Mouse (Mus musculus): ENCODE measurements around the gene Rbm28.

DNA sequence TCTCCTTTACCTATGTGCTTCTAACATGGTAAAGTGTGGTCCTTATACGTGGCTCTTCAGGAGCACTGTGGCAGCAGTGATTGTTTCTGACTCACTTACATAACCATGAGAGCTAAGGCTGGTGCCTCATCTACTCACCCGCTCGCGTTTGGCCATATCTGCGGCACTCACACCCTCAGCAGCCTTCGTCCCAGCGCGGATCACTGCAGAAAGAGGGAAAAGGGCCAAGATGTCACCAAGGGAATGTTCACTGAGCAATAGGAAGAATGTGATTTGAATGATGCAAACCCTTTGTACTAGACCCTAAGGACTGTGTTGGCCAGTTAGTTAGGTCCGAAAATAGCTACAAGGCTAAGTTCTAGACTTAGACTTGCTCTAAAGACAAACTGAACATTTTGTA lies 27.4 kb downstream of the Rbm28 start:
- no peak for TF ChIP-seq CTCF (IDR thresholded peaks at IDR 0.05; ENCODE audit: borderline replicate concordance, extremely low read depth, insufficient read depth, insufficient read length)
- TF ChIP-seq POLR2A (IDR thresholded peaks at IDR 0.05; ENCODE audit: borderline replicate concordance, extremely low read depth, insufficient read depth, insufficient read length, poor library complexity, severe bottlenecking), result no peak
